Mouse (Mus musculus): ENCODE results near the gene Tgm6.

DNA sequence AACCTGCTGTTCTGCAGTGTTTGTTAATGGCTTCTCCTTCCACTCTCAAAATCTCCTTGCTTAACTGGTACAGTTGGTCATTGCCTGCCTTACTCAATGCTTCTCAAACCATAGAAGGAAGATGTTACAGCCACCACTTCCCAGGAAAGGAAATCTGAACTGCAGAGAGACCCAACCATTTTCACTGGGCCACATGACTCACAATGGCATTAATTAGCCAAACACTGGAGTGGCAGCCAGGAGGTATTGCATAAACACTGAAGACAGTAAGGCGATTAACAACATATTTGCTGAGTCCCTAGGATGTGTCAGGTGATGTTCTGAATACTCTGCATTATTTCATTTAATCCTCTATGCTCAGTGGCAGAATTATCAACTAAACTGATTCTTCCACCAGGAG lies 13.9 kb downstream of the Tgm6 start:
- TF ChIP-seq POLR2A (IDR thresholded peaks at IDR 0.05; ENCODE audit: insufficient read depth, low read depth, low read length) (no peak), CTCF (IDR thresholded peaks at IDR 0.05; ENCODE audit: insufficient read depth, low read depth, low read length) (no peak)

Data from olfactory bulb, adult 2 months (tissue).